Mouse (Mus musculus): ENCODE data around the gene Tmem82.

The Tmem82 gene

GRCm38 (mm10) chr4:141609538-141609937 is 8.9 kb downstream of the Tmem82 start:
- no peak for DNase-seq (ENCODE audit: low spot score)

- DNase-seq (ENCODE audit: low spot score), result no peak
Observed at GRCm38 (mm10) chr4:141605861-141606260, 12.6 kb downstream of the Tmem82 start, which contains the start of gene Fblim1. Fblim1 (minus strand) TSS chr4:141606096.

DNA sequence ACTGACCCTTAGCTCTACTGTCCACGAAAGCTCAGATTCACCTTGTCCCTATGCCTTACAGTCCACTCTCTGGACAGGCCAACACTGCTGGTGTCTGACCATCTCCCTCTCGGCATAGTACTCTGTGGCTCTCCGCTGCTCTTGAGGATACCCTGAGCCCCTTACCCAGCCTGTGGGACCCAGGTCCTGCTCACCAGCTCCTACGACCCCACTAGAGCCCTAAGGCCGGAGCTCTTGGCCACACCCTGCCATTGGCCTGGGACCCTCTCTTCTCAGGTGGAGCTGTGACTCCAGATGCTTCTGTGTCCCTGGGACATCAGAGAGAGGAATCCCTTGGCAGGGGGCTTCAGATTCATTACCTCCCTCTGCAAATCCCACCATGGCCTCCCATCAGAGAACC is 13.0 kb downstream of the Tmem82 start:
- no peak for DNase-seq (ENCODE audit: low spot score)

DNA sequence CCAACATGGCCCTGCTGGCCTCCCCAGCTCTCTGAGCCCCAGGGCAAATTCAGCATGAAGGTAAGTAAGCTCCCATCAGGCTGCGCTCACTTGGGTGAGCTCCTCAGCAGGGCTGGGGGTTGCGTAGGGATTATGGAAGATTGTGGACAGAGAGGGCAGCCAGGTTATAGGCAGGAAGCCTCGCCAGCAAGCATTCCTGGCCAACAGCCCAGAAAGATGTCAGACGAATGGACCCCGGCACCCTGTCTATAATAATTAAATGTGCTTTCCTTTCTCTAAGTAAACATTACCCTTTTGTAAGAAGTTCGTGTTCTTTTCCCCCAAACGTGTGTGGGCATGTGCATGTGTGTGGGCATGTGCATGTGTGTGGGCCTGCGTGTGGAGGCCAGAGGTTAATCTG is 13.9 kb downstream of the Tmem82 start:
- DNase-seq (ENCODE audit: low spot score), result peak; percentile 61

- no peak for DNase-seq (ENCODE audit: low spot score)
Observed at GRCm38 (mm10) chr4:141603921-141604320, 14.5 kb downstream of the Tmem82 start.

DNA sequence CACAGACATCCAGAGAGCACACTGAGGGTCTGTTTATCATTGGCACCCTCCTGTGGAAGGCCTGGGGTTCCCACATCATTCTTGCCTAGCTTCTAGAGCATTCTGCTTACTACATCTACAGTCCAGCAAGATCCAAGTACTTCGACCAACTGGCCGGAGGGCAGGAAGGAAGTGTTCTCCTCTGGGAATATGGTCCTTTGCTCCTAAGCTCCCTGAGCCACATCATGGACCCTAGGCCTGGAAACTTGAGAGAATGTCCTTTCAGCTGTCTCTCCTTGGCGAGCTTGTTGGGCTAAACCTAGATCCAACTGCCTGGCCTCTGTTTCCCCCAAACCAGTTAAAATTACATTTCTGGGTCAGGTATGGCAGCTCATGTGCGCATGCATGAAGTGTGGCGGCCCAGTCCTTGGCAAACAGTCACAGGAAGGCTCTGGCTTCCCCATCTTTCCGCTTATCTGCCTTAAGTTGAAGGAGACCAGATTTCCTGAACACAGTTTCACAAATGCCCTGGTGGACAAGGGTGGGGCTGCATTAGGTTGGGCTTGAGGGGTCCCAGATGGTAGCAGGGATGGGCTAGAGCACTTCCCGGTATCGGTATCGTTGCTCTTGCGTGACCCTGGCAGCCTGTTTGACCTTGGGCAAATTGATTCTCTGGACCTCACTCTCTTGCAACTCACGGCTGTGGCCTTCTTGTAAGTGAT is 15.8 kb downstream of the Tmem82 start:
- no peak for DNase-seq (ENCODE audit: low spot score)

GRCm38 (mm10) chr4:141601148-141601862 is 17.1 kb downstream of the Tmem82 start:
- no peak for DNase-seq (ENCODE audit: low spot score)

DNA sequence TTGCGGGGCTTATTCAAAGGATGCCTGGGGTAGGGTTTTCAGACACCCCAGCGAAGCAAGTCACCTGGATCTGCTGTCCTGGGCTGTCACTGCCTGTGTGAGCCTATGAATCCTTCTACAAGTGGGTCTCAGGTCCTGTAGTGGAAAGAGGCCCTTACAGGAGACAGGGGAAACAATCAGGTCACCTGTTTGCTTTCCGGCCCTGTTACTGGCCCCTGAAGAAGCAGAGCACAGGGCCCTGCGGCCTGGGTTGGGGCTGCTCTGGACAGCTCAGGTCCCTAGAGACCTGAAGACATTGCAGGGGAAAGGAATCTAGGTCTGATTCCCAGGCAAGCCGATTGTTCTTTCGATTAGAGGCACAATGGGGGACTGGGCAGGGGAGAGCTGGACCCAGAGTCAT is 18.1 kb downstream of the Tmem82 start:
- no peak for DNase-seq (ENCODE audit: low spot score)

- DNase-seq (ENCODE audit: low spot score), result no peak
Observed at GRCm38 (mm10) chr4:141599251-141600141, 18.9 kb downstream of the Tmem82 start.

GRCm38 (mm10) chr4:141598894-141599250 is 19.6 kb downstream of the Tmem82 start:
- DNase-seq (ENCODE audit: low spot score), result no peak

DNA sequence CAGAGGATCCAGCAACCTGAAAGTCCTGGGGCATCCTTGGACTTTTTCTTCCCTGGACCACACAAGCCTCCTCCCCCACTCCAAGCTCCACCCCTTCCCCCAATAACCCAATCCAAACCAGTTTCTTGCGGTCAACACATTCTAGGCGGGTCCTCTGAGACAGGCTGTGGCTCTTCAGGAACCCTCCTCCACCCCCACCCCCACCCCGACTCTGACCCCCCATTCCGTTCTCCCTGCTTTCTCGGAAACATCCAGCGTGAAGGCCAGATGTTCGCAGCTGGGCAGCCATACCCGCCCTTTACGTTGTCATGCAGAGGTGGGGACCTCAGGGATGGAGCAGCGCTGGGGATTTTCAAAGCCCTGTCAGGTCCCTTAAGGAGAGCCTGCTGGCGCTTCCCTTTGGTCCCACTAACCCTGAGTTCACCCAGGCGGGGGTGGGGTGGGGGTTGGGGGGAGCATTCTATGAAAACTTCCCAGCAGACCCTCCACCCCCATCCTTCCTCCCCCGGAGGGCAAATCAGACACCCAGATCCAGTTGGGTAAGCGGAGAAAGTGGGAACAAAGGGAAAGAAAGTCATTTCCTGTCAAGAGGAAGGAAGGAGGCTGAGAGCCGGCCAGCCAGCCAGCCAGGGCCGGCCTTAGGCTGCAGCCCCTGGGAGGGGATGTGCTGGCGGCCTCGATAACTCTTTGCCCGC is 20.1 kb downstream of the Tmem82 start:
- no peak for DNase-seq (ENCODE audit: low spot score)

GRCm38 (mm10) chr4:141596700-141597328 is 21.6 kb downstream of the Tmem82 start:
- no peak for DNase-seq (ENCODE audit: low spot score)

DNA sequence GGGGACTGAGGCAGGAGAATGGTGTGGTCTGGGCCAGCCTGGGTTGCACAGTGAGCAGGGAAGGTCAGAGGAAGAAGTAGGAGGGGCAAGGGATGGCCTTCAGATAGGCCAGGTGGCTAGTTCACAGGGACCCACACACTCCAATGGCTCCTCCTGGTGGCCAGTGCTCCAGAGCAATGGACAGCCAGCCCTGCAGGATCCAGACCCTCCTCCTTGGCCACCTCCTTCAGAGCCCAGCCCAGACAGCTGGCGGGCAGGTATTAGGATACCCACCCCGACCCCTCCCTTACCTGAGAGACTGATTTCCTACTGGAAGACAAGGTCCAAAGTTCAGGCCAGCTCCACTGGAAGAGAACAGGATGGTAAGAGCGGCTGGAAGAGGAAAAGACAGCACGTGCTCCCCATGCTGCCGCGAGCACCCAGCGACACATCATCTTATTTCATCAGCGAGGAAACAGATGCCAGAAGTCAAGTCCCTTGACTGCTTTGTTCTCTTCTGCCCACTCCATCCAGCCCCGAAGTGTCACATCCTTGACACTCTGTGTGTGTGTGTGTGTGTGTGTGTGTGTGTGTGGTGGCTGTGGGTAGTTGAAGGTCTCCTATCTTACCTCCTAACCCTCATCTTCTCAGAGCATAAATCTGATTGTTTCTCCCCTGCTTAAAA is 22.7 kb downstream of the Tmem82 start:
- DNase-seq (ENCODE audit: low spot score), result no peak

- no peak for DNase-seq (ENCODE audit: low spot score)
Observed at GRCm38 (mm10) chr4:141595138-141595537, 23.3 kb downstream of the Tmem82 start.

DNA sequence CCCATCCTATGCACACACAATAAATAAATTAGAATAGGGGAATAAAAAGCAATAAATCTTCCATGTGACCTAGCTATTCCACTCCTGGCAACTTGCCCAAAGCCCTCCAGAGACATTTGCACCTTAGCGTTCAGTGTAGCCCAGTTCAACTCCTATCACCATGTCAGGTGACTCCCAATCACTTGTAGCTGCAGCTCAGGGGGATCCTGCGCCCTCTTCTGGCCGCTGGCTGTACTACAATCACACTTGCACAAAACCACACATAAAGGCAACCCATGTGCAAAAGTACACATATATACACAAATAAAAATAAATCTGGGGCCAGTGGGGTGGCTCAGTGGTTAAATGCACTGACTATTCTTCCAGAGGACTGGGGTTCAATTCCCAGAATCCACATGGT is 26.9 kb downstream of the Tmem82 start:
- DNase-seq (ENCODE audit: low spot score), result no peak

DNA sequence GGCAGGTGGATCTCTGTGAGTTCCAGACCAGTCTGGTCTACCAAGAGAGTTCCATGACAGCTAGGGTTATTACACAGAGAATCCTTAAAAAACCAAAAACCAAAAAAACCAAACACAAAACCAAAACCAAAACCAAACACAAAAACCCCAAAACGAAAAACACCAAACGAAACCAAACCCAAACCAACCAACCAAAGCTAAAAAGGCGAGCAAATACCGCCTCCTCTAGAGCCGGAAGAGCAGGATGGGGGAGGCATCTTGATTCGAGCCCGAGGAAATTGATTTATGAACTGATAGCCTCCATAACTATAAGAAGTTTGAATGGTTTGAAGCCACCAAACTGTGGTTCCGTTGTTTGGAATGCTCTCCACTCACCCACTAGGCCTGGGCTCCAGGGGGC is 34.5 kb downstream of the Tmem82 start:
- DNase-seq (ENCODE audit: low spot score), result no peak

GRCm38 (mm10) chr4:141581051-141581450 is 37.4 kb downstream of the Tmem82 start:
- no peak for DNase-seq (ENCODE audit: low spot score)

DNA sequence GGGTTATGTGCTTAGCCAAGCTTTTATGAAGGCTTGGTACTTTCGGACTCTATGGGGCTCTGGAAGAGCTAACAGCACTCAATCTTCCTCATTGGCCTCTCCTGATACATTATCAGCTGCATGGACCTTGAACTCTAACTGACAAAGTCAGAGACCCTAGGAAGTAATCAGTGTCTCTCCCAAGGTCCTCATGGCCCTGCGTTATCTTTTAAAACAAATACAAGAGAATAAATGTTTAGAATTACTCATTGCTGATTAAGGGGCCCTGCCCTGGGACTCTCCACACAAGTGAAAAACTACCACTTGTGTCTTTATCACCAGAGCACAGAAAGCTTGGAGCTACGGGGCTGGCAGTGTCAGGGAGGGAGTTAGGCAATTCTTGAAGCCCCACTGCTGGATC is 39.6 kb downstream of the Tmem82 start:
- no peak for DNase-seq (ENCODE audit: low spot score)

- no peak for DNase-seq (ENCODE audit: low spot score)
Observed at GRCm38 (mm10) chr4:141576877-141577276, 41.6 kb downstream of the Tmem82 start.

DNA sequence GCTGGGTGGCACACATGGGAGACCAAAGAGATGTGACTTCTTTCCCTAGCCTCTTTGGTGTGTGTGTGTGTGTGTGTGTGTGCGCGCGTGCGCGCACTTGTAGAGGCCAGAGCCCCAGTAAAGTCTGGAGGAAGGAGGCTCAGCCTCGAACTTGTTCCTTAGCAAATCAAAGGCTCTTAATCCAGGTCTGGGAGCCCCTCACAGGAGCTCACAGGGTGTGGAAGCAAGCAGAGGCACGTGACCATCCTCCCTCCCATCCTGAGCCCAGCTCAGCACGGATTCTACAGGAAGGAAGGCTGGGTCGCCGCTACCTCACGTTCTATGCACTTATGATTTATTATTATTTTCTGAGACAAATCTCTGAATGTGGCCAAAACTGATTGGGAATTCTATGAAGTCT is 42.0 kb downstream of the Tmem82 start:
- DNase-seq (ENCODE audit: low spot score), result no peak
